Mouse (Mus musculus): ENCODE results near the gene Ankrd31.
"Not testable (repeated sequence)": the region's sequence is repeated elsewhere in the genome, so short reads cannot be mapped to it uniquely, and the experiment has no call there.

Ankrd31 gene

DNA sequence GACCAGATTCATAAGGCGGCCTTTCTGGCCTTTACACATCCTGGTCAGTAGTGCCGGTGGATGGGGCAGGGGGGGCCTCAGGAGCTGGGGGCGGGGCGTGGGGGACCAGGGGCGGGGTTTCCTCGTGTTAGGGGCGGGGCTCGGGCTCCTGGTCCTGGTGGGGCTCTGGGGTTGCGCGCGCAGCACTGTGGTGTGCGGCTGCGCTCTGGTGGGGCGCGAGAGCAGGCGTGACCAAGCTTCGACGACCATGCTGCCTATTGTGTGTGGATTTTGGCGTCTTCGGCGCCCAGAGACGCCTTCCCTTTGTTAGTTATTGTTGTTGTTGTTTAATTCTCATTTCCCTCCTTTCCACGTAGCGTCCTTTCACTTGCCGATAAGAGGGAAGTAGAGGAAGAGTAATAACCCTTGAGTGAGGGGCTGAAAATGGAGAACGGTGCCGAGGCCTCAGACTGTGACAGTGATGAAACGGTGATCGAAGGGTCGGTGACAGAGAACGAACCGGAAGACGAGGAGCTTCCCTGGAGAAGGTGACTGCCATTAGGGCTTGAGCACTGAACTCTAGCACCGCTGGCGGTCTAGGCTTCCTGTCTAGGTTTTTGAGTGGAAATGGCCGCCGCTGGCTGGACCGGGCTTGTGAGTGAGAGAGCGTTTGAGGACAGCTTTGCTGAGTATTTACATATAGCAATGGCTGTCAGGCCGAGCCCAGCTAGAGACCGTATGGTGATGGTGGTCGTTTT is at the start of gene Ankrd31:
Gene Ankrd31, plus strand, starts transcription at position 164 of the 737 bp plus-strand sequence.
- DNase-seq (ENCODE audit: inconsistent ontology term), result no peak

- DNase-seq (ENCODE audit: inconsistent ontology term), result no peak
Measured at GRCm38 (mm10) chr13:96702567-96703278, 45.3 kb upstream of the Ankrd31 start.

- DNase-seq (ENCODE audit: inconsistent ontology term), result no peak
Measured at GRCm38 (mm10) chr13:96709269-96710233, 38.5 kb upstream of the Ankrd31 start.

DNA sequence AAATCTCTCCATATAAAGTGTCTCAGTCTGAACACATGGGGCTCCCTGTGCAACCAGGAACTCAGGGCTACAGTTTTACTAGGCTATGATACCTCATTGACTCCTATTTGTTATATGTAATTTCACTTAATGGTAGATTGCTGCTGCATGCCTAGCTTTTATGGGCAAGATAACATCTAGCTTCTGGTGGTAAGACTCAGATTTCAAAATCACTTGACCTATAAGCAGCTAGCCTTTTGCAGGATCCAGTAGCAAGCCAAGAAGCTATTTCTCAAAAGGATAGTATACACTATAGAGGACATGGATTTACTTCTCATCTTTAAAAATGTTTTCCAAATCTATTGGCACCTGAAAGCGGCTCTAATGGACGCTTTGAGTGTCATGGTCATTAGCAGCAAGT is 31.8 kb upstream of the Ankrd31 start:
- no peak for DNase-seq (ENCODE audit: inconsistent ontology term)

- DNase-seq (ENCODE audit: inconsistent ontology term), result no peak
Measured at GRCm38 (mm10) chr13:96717821-96718220, 30.3 kb upstream of the Ankrd31 start.

DNA sequence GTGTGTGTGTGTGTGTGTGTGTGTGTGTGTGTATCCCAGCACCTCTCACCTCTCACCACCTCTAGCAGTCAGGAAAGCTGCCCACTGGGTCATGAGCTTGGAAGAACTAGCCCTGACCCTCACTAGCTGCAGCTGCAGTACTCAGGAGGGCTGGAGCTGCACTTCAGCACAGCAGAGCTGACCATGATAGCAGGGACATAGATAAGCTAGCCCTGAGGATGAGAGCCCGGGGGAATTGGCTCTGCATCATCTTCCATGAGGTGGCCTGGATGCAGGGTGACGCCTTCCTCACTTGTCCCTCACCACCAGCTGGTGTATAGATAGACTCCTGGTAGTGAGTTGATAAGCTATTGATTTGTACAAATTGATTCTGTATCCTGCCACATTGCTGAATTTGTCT is 28.1 kb upstream of the Ankrd31 start:
- DNase-seq (ENCODE audit: inconsistent ontology term), result no peak

DNA sequence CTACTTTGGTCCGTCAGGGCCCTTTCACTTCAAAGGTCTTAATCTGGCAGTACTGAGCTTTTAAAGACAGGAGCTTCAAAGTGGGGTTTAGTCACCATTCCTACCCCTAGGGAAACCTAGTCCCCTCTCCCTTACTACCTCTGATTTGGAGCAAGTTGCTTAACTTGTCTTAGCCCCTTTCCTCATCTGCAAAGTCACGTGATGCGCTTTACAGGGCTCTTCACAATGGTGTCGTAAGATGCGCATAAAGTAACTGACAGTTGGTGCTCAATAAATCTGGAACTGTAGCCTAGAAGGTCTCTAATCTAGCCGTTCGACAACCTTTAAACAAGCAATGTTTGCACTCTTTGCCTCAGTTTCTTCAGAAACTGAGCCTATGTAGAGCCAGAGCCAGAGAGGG is 19.8 kb upstream of the Ankrd31 start:
- no peak for DNase-seq (ENCODE audit: inconsistent ontology term)

DNA sequence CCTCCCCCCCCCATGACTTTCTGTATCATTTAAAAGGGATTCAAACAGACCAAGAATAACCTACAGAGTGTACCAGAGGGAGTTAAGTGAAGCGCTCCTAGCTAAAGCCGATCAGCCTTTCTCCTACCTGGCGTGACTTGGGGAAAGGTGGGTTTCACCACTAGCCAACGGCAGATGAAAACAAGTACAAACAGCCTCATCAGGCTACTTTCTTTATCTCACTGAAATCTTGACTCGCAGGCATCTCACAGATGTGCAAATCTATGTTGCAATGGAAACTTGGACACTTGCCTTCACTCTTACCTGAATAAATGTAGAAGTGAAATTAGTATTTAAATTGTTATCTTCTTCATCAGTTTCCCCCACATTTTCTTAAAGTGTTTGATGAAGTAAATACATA is 18.9 kb upstream of the Ankrd31 start:
- DNase-seq (ENCODE audit: inconsistent ontology term), result no peak

DNA sequence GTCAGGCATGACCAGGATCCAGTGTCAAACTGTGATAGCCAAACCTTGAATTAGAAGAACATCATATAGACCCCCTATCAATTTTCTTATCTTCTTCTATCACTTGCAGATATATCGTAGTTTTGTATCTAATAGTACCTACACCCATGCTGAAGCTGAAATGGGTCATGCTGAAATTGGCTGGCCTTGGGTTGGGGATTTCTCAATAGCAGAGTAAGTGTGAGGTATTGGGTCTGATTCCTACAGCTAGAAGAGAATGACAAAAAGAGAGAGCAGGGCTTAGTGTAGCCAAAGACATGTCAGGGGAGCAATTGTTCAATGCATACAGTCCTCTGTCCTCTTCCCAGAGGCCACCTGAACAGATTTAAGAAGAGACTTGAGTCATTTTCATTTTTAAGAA is 18.0 kb upstream of the Ankrd31 start:
- no peak for DNase-seq (ENCODE audit: inconsistent ontology term)

- DNase-seq (ENCODE audit: inconsistent ontology term), result peak; percentile 29
Measured at GRCm38 (mm10) chr13:96735175-96735574, 12.9 kb upstream of the Ankrd31 start.

- no peak for DNase-seq (ENCODE audit: inconsistent ontology term)
Measured at GRCm38 (mm10) chr13:96740159-96740558, 7.9 kb upstream of the Ankrd31 start.

DNA sequence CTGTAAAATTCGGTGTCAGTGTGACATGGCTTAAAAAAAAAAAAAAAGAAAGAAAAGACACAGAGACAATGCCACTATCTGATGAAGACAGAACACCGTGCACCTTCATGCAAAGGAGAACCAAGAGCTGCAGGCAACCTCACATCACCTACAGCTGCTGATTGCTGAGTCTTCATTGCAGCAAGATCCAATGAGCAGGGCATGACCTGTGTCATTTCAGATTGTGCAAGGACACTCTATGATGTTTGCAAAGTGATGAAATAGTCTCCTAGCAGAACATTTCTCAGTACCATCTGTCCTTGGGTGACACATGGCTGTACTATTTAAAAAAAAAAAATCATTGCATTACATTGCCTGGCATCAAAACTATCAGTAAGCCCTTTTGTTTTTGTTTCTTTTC is 5.2 kb upstream of the Ankrd31 start:
- peak; percentile 8 for DNase-seq (ENCODE audit: inconsistent ontology term)

GRCm38 (mm10) chr13:96746055-96746454 is 2.0 kb upstream of the Ankrd31 start:
- no peak for DNase-seq (ENCODE audit: inconsistent ontology term)

GRCm38 (mm10) chr13:96749859-96750258 is 1.8 kb downstream of the Ankrd31 start:
- DNase-seq (ENCODE audit: inconsistent ontology term), result no peak

DNA sequence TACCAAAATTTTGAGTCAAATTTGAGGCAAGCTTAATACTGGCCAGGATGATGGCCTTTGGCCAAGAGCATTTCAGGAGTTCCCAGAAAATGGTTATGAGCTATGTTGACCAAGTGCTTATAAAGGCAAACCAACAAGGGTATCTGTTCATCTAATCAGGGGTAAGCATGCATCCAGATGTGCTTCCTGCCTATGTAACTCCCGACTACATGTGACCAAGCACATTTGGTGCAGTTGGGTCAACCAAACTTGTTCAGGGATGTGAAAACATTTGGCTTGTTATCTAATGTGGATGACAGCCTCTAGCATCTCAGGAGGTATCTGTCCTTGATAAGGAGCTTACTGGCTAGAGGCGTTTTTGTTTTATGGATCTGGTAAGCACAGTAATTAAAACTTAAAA is 12.8 kb downstream of the Ankrd31 start:
- DNase-seq (ENCODE audit: inconsistent ontology term), result no peak

GRCm38 (mm10) chr13:96786071-96786470 is 38.0 kb downstream of the Ankrd31 start:
- DNase-seq (ENCODE audit: inconsistent ontology term), result not testable (repeated sequence)

DNA sequence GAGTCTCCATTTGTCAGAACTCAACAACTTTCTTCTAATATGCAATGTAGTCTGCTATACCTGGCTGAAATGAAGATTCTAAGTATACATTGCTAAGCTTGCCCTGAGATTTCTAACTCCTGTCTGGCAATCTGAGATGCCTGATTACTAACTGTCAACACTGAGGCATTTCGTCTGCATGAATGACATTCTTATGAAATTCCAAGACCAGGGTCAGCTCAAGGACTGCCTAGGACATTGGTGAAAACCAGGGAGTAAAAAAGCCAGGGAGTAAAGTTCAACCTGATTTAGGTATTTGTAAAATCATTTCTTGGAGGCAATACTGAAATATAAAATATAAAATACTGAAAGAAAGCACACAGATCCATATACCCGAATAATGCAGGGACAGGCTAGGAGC is 45.4 kb downstream of the Ankrd31 start:
- DNase-seq (ENCODE audit: inconsistent ontology term), result peak; percentile 53

DNA sequence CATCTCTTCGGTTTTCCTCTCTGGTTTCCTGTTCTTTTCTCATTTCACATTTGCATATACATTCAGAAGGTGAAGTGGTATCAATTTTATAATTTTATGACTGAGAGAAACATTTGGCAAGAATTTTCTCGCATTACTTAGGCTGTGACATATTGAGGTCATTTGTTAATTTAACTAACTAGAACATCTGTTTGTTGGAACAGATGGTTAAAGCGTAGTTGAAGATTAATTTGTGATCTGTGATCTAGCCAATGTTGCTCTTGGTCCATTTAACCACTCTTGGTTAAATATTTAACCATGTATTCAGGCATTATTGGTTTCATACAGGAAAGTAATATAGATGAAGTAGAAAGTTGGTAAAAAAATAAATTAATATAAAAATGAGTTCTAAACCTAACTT is 47.2 kb downstream of the Ankrd31 start:
- no peak for DNase-seq (ENCODE audit: inconsistent ontology term)

DNA sequence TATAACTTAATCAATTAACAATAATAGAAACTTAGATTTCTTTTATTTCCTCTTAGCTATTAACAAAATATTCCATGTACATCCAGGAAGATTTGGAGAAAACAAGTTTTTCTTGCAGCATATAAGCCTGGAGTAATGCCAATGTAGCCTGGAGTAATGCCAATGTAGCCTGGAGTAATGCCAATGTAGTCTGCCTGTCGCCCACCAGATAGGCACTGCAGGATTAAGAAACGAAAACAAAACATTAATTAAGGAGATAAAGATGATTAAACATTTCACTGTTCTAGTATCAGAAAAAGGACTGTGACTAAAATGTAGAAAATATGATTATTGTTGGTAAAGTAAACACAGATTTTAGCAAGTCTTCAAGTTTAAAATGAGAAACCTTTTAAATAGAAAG is 49.4 kb downstream of the Ankrd31 start:
- peak; percentile 45 for DNase-seq (ENCODE audit: inconsistent ontology term)

DNA sequence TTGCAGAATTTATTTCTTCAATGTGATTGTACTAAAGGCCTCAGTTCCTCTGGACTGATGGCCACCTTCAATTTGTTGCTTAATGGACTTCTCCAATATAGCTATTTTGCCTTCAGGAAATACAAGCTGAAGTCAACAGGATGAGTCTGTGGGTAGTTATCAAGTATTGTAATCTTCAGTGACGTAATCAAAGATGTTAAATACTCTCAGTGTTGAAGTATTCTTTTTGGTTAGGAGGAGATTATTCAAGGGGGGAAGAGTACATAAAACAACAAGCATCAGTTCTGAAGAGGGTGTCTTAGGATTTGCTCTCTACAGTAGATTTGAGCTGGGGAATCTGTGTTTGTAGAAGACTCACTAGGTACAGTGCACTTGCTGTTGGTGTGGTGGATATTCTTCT is 101.7 kb downstream of the Ankrd31 start:
- no peak for DNase-seq (ENCODE audit: inconsistent ontology term)

DNA sequence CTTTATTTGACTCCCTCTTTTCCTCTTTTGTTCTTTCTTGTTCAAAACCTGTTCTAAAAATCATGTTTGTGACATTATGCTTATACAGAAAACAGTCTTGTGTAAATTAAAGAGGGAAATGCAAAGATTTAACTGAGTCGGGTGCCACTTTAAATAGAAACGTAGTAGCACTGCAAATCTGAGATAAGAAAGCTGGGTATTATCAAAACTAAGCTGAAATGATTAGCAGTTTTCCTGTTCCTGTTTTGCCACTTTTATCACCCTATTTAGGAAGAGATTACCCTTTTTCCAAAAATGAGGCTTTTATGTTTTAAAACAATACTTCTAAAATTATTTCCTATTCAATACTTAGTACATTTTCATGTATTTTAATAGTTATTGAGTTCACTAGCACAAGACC is 104.1 kb downstream of the Ankrd31 start:
- DNase-seq (ENCODE audit: inconsistent ontology term), result no peak

- DNase-seq (ENCODE audit: inconsistent ontology term), result no peak
Measured at GRCm38 (mm10) chr13:96853256-96853655, 105.2 kb downstream of the Ankrd31 start.
